In genomic region chr10:54103671-54104070, GRCm38 (mm10) we compare ENCODE assay signal across 21 mouse cellular contexts. TPM values are rescaled to one million over a fixed set of nuclear protein-coding genes. Genes with fewer than 3 reads are reported as not detected.
A peak's percentile ranks its signal among the peaks of the same experiment; 100 is the strongest.
DNase-seq lines count a peak whose midpoint lies in the region; ATAC-seq lines count a peak whose summit lies in the region.
"Had no signal": no experiment of that assay in that cellular context is flagged by ENCODE, and none has a peak within 500 bp of the region (broad histone marks: within the 10 kb centered on the region; RNA-seq: fewer than 3 reads in every experiment).

No protein-coding gene starts in this region.

- H3K4me1 ChIP-seq in embryonic facial prominence, embryonic 12.5 days: no peaks in the 10 kb centered on the region
- H3K4me1 ChIP-seq in embryonic facial prominence, embryonic 10.5 days: no peaks in the 10 kb centered on the region
- no peaks in the 10 kb centered on the region for H3K4me1 ChIP-seq in midbrain, embryonic 13.5 days (replicated peaks)
- H3K4me1 ChIP-seq in midbrain, embryonic 16.5 days (ENCODE audit: control insufficient read depth, insufficient read depth, low read length): no peaks in the 10 kb centered on the region
- H3K4me1 ChIP-seq: forebrain, embryonic 12.5 days; midbrain, embryonic 12.5 days had no signal

- H3K27ac ChIP-seq in embryonic facial prominence, embryonic 12.5 days: no peak overlapping the region
- no peak overlapping the region for H3K27ac ChIP-seq in embryonic facial prominence, embryonic 10.5 days (replicated peaks)
- H3K27ac ChIP-seq in midbrain, embryonic 13.5 days: no peak overlapping the region
- no peak overlapping the region for H3K27ac ChIP-seq in midbrain, embryonic 16.5 days (ENCODE audit: low read length)
- H3K27ac ChIP-seq: forebrain, embryonic 12.5 days; macrophage; midbrain, embryonic 12.5 days had no signal

- no peaks in the 10 kb centered on the region for H3K9me3 ChIP-seq in embryonic facial prominence, embryonic 12.5 days
- H3K9me3 ChIP-seq in embryonic facial prominence, embryonic 10.5 days: no peaks in the 10 kb centered on the region
- H3K9me3 ChIP-seq in midbrain, embryonic 13.5 days: no peaks in the 10 kb centered on the region
- H3K9me3 ChIP-seq in midbrain, embryonic 16.5 days (replicated peaks; ENCODE audit: control insufficient read depth, low read length, poor library complexity, severe bottlenecking): no peaks in the 10 kb centered on the region
- H3K9me3 ChIP-seq: forebrain, embryonic 12.5 days; G1E; midbrain, embryonic 12.5 days had no signal

- WGBS in embryonic facial prominence, embryonic 12.5 days: 76% methylated on average over 4 of the region's 4 CpGs
- 81% methylated on average over 4 of the region's 4 CpGs for WGBS in embryonic facial prominence, embryonic 10.5 days
- 87% methylated on average over 4 of the region's 4 CpGs for WGBS in midbrain, embryonic 13.5 days
- 85% methylated on average over 4 of the region's 4 CpGs for WGBS in midbrain, embryonic 16.5 days

- no peaks in the 10 kb centered on the region for H3K36me3 ChIP-seq in embryonic facial prominence, embryonic 12.5 days
- no peaks in the 10 kb centered on the region for H3K36me3 ChIP-seq in embryonic facial prominence, embryonic 10.5 days (replicated peaks)
- H3K36me3 ChIP-seq in midbrain, embryonic 13.5 days: no peaks in the 10 kb centered on the region
- no peaks in the 10 kb centered on the region for H3K36me3 ChIP-seq in midbrain, embryonic 16.5 days (ENCODE audit: control insufficient read depth, insufficient read depth, low read length)
- H3K36me3 ChIP-seq: forebrain, embryonic 12.5 days; G1E; midbrain, embryonic 12.5 days had no signal

- H3K9ac ChIP-seq in embryonic facial prominence, embryonic 12.5 days: no peak overlapping the region
- H3K9ac ChIP-seq in midbrain, embryonic 13.5 days (replicated peaks): no peak overlapping the region
- H3K9ac ChIP-seq in midbrain, embryonic 16.5 days (ENCODE audit: low read depth, low read length): no peak overlapping the region
- H3K9ac ChIP-seq: forebrain, embryonic 12.5 days; midbrain, embryonic 12.5 days had no signal

- no peak overlapping the region for H3K4me2 ChIP-seq in embryonic facial prominence, embryonic 12.5 days (replicated peaks)
- H3K4me2 ChIP-seq in midbrain, embryonic 13.5 days (replicated peaks): no peak overlapping the region
- H3K4me2 ChIP-seq in midbrain, embryonic 16.5 days (ENCODE audit: low read length): no peak overlapping the region
- H3K4me2 ChIP-seq: forebrain, embryonic 12.5 days; midbrain, embryonic 12.5 days had no signal

- no peaks in the 10 kb centered on the region for H3K27me3 ChIP-seq in embryonic facial prominence, embryonic 12.5 days
- H3K27me3 ChIP-seq in embryonic facial prominence, embryonic 10.5 days (replicated peaks; ENCODE audit: low read depth, poor library complexity, severe bottlenecking): no peaks in the 10 kb centered on the region
- H3K27me3 ChIP-seq in midbrain, embryonic 13.5 days: no peaks in the 10 kb centered on the region
- no peaks in the 10 kb centered on the region for H3K27me3 ChIP-seq in midbrain, embryonic 16.5 days (ENCODE audit: control insufficient read depth, insufficient read depth, low read depth, low read length)
- H3K27me3 ChIP-seq: forebrain, embryonic 12.5 days; midbrain, embryonic 12.5 days had no signal

- no peak for DNase-seq in embryonic facial prominence, embryonic 10.5 days (ENCODE audit: low spot score)
- DNase-seq in kidney, postnatal 4 days: peak; percentile 12 to 25
- DNase-seq in kidney, adult 18-20 months: no peak
- DNase-seq: adrenal gland, postnatal 10 days; cerebellum, adult 11 months; cerebellum, postnatal 36 days; lung, adult 18-20 months; right cerebral cortex, postnatal 14 days; spleen, adult 18-20 months; thymus, adult 2 months had no signal

- peak; percentile 67 for ATAC-seq in embryonic facial prominence, embryonic 12.5 days (ENCODE audit: insufficient number of reproducible peaks, insufficient read depth, low FRiP score, low TSS enrichment)
- 0 out of 2 replicates have a peak, but pooled peaks have one; percentile 34 for ATAC-seq in midbrain, embryonic 13.5 days
- no peak for ATAC-seq in midbrain, embryonic 16.5 days
- ATAC-seq in monocyte, adult 5-6 weeks (replicated peaks; ENCODE audit: insufficient number of reproducible peaks, low FRiP score, low TSS enrichment, poor library complexity, severe bottlenecking): 0 out of 2 replicates have a peak, but pooled peaks have one; percentile 13
- ATAC-seq: activated CD4-positive, CD25-positive, alpha-beta regulatory T cell, adult 4 months; hindbrain, embryonic 16.5 days; intestine, embryonic 16.5 days had no signal

- no peak overlapping the region for H3K4me3 ChIP-seq in embryonic facial prominence, embryonic 12.5 days
- no peak overlapping the region for H3K4me3 ChIP-seq in embryonic facial prominence, embryonic 10.5 days
- no peak overlapping the region for H3K4me3 ChIP-seq in midbrain, embryonic 13.5 days (replicated peaks)
- no peak overlapping the region for H3K4me3 ChIP-seq in midbrain, embryonic 16.5 days (ENCODE audit: low read depth, low read length)
- H3K4me3 ChIP-seq: forebrain, embryonic 12.5 days; midbrain, embryonic 12.5 days had no signal

RNA-seq across cellular contexts. Expression of gene Man1a, which starts 27.3 kb away (rescaled TPM):
- 4.9 and 5.9 TPM in 2 replicates for polyA plus RNA-seq in embryonic facial prominence, embryonic 12.5 days (2016; fragmentation: Nextera tagmentation; extraction: Ambion mirVana)
- 1.7 and 1.9 TPM in 2 replicates for polyA plus RNA-seq in embryonic facial prominence, embryonic 10.5 days (2016; fragmentation: Nextera tagmentation; extraction: Ambion mirVana)
- polyA plus RNA-seq in midbrain, embryonic 13.5 days (2015; fragmentation: Nextera tagmentation; extraction: Ambion mirVana): 2.2 and 2.8 TPM in 2 replicates
- polyA plus RNA-seq in midbrain, embryonic 16.5 days (2015; fragmentation: Nextera tagmentation; extraction: Ambion mirVana): 4.0 and 4.7 TPM in 2 replicates
- total RNA-seq in monocyte, adult 5-6 weeks (2017): 119 to 131 TPM (median 129 TPM) in 3 replicates

Comparison
In these comparisons a context has a peak if more than half of its experiments do, and no peak if none do; other contexts are left out.
1. DNase-seq: peak in kidney, postnatal 4 days (2 of 2); none in embryonic facial prominence, embryonic 10.5 days (single experiment) and kidney, adult 18-20 months (single experiment).